19 mouse cellular contexts compared by ENCODE assay signal in genomic region chr7:44411144-44411543, GRCm38 (mm10). TPM values are rescaled to one million over a fixed set of nuclear protein-coding genes. Genes with fewer than 3 reads are reported as not detected.
"Had no signal": no experiment of that assay in that cellular context is flagged by ENCODE, and none has a peak within 500 bp of the region (broad histone marks: within the 10 kb centered on the region; RNA-seq: fewer than 3 reads in every experiment).

No protein-coding gene starts in this region.

- H3K4me2 ChIP-seq: lung, embryonic 15.5 days; midbrain, embryonic 12.5 days; midbrain, embryonic 15.5 days had no signal

- H3K9me3 ChIP-seq: lung, embryonic 15.5 days; midbrain, embryonic 12.5 days; midbrain, embryonic 15.5 days had no signal

- H3K27me3 ChIP-seq: midbrain, embryonic 15.5 days had no signal

- DNase-seq: kidney, adult 11 months; kidney, adult 9 months; kidney, postnatal 14 days; kidney, postnatal 4 days; layer of hippocampus, postnatal 36 days; lung, adult 18-20 months; lung, postnatal 10 days; lung, postnatal 36 days; thymus, adult 2 months; thymus, postnatal 14 days had no signal

- H3K27ac ChIP-seq: left cerebral cortex, adult 2 months; liver, embryonic 14.5 days; lung, embryonic 15.5 days; midbrain, embryonic 12.5 days; midbrain, embryonic 15.5 days; stomach, postnatal 0 days had no signal

- H3K36me3 ChIP-seq: lung, embryonic 15.5 days; midbrain, embryonic 12.5 days; midbrain, embryonic 15.5 days had no signal

- ATAC-seq: midbrain, embryonic 15.5 days had no signal

- H3K4me3 ChIP-seq: left cerebral cortex, adult 2 months; lung, embryonic 15.5 days; midbrain, embryonic 12.5 days; midbrain, embryonic 15.5 days had no signal

- H3K9ac ChIP-seq: liver, embryonic 14.5 days; lung, embryonic 15.5 days; midbrain, embryonic 12.5 days; midbrain, embryonic 15.5 days had no signal

RNA-seq across cellular contexts. Expression of gene Lrrc4b, which starts 17.7 kb away (rescaled TPM):
- total RNA-seq: liver, adult 2 months; megakaryocyte-erythroid progenitor cell, adult 5-6 weeks had no signal
- polyA plus RNA-seq: liver, adult 2 months had no signal

RNA-seq across cellular contexts. Expression of gene 1700008O03Rik, which starts 25.5 kb away (rescaled TPM):
- total RNA-seq: liver, adult 2 months; megakaryocyte-erythroid progenitor cell, adult 5-6 weeks had no signal

RNA-seq across cellular contexts. Expression of gene Aspdh, which starts 54.0 kb away (rescaled TPM):
- total RNA-seq: megakaryocyte-erythroid progenitor cell, adult 5-6 weeks had no signal
- polyA plus RNA-seq: limb, embryonic 11.5 days had no signal
